Comparison of ENCODE assay signal across 11 mouse cellular contexts in genomic region chr3:97393079-97393478, GRCm38 (mm10). TPM values are rescaled to one million over a fixed set of nuclear protein-coding genes. Genes with fewer than 3 reads are reported as not detected.
DNase-seq lines count a peak whose midpoint lies in the region; ATAC-seq and TF ChIP-seq lines count a peak whose summit lies in the region.
"Had no signal": no experiment of that assay in that cellular context is flagged by ENCODE, and none has a peak within 500 bp of the region (broad histone marks: within the 10 kb centered on the region; RNA-seq: fewer than 3 reads in every experiment).

No protein-coding gene starts in this region.

- no peak overlapping the region for H3K27ac ChIP-seq in gastrocnemius, adult 2 months
- H3K27ac ChIP-seq in midbrain, postnatal 0 days (ENCODE audit: low read depth, low read length): no peak overlapping the region
- no peak overlapping the region for H3K27ac ChIP-seq in midbrain, embryonic 10.5 days (replicated peaks)
- H3K27ac ChIP-seq: heart, embryonic 15.5 days; macrophage had no signal

- no peak for ATAC-seq in midbrain, postnatal 0 days (ENCODE audit: low FRiP score)
- no peak for ATAC-seq in megakaryocyte-erythroid progenitor cell, adult 5-6 weeks (replicated peaks; ENCODE audit: low FRiP score, low TSS enrichment, poor library complexity, severe bottlenecking)

- H3K9me3 ChIP-seq in midbrain, postnatal 0 days (ENCODE audit: low read length): no peaks in the 10 kb centered on the region
- H3K9me3 ChIP-seq in midbrain, embryonic 10.5 days (replicated peaks): no peaks in the 10 kb centered on the region
- H3K9me3 ChIP-seq: heart, embryonic 15.5 days had no signal

- peak; percentile 49 for TF ChIP-seq CTCF in gastrocnemius, adult 2 months (IDR thresholded peaks at IDR 0.05)
- peak; percentile 57 for TF ChIP-seq CTCF in midbrain, postnatal 0 days (IDR thresholded peaks at IDR 0.05)

- H3K4me1 ChIP-seq in midbrain, postnatal 0 days (ENCODE audit: insufficient read depth, low read length): no peaks in the 10 kb centered on the region
- H3K4me1 ChIP-seq in midbrain, embryonic 10.5 days: no peaks in the 10 kb centered on the region
- H3K4me1 ChIP-seq: heart, embryonic 15.5 days had no signal

- no peak overlapping the region for H3K4me2 ChIP-seq in midbrain, postnatal 0 days (ENCODE audit: low read depth, low read length, poor library complexity, severe bottlenecking)
- H3K4me2 ChIP-seq: heart, embryonic 15.5 days had no signal

- DNase-seq in gastrocnemius, adult 2 months: no peak
- DNase-seq in gastrocnemius, adult 18-20 months (ENCODE audit: low spot score): no peak
- DNase-seq in midbrain, postnatal 0 days (ENCODE audit: low spot score): peak; percentile 12
- DNase-seq in midbrain, embryonic 10.5 days (ENCODE audit: low spot score): no peak
- DNase-seq in kidney, postnatal 4 days: peak; percentile 46 to 50
- peak; percentile 16 for DNase-seq in thymus, postnatal 25 days
- no peak for DNase-seq in natural killer cell, adult 2 months (ENCODE audit: low spot score in 2 of 2)

- no peak overlapping the region for H3K9ac ChIP-seq in midbrain, postnatal 0 days (replicated peaks; ENCODE audit: low read length, poor library complexity, severe bottlenecking)
- H3K9ac ChIP-seq: heart, embryonic 15.5 days had no signal

- H3K27me3 ChIP-seq in midbrain, postnatal 0 days (ENCODE audit: insufficient read depth, low read length): no peaks in the 10 kb centered on the region
- H3K27me3 ChIP-seq in midbrain, embryonic 10.5 days (ENCODE audit: low read depth, poor library complexity, severe bottlenecking): no peaks in the 10 kb centered on the region
- H3K27me3 ChIP-seq: heart, embryonic 15.5 days had no signal

- intact Hi-C loops in gastrocnemius, adult 2 months (cut with DNase I): no loop called here

- WGBS in midbrain, postnatal 0 days: 71% methylated on average over 5 of the region's 5 CpGs
- WGBS in midbrain, embryonic 10.5 days: 76% methylated on average over 5 of the region's 5 CpGs

- H3K4me3 ChIP-seq in gastrocnemius, adult 2 months: no peak overlapping the region
- no peak overlapping the region for H3K4me3 ChIP-seq in midbrain, postnatal 0 days (ENCODE audit: low read depth, low read length)
- H3K4me3 ChIP-seq in midbrain, embryonic 10.5 days: no peak overlapping the region
- H3K4me3 ChIP-seq: heart, embryonic 15.5 days had no signal

- H3K36me3 ChIP-seq in midbrain, postnatal 0 days (ENCODE audit: insufficient read depth, low read length): no peaks in the 10 kb centered on the region
- no peaks in the 10 kb centered on the region for H3K36me3 ChIP-seq in midbrain, embryonic 10.5 days
- H3K36me3 ChIP-seq: heart, embryonic 15.5 days had no signal

RNA-seq across cellular contexts. Expression of gene Olfr1402, which starts 28.7 kb away (rescaled TPM):
- not detected for total RNA-seq in gastrocnemius, adult 2 months (2021)
- not detected for total RNA-seq in gastrocnemius, adult 18-20 months (2021)
- total RNA-seq in midbrain, postnatal 0 days (2014; rRNA removed): not detected in 2 replicates
- not detected in 2 replicates for polyA plus RNA-seq in midbrain, postnatal 0 days (2015; fragmentation: Nextera tagmentation; extraction: Ambion mirVana)
- not detected in 2 replicates for polyA plus RNA-seq in midbrain, embryonic 10.5 days (2016; fragmentation: Nextera tagmentation; extraction: Ambion mirVana)
- not detected in 2 replicates for total RNA-seq in megakaryocyte-erythroid progenitor cell, adult 5-6 weeks (2014; fragmentation: Nextera tagmentation)
- total RNA-seq in megakaryocyte-erythroid progenitor cell, adult 5-6 weeks (2017): not detected in 2 replicates
- polyA plus RNA-seq: heart, embryonic 15.5 days; macrophage; stomach, embryonic 16.5 days had no signal

Comparison
In these comparisons a context has a peak if more than half of its experiments do, and no peak if none do; other contexts are left out.
1. DNase-seq: peak in midbrain, postnatal 0 days (single experiment), kidney, postnatal 4 days (2 of 2) and thymus, postnatal 25 days (single experiment); none in gastrocnemius, adult 2 months (single experiment), gastrocnemius, adult 18-20 months (single experiment), midbrain, embryonic 10.5 days (single experiment) and natural killer cell, adult 2 months (0 of 2).